Mouse (Mus musculus) embryo, embryonic 11.5 days (tissue): ENCODE measurements at regions not wholly inside any gene's neighbourhood (a gene's known extent, or its start where the extent isn't known, plus 50 kb on each side); places are given as distances from the start of the nearest gene placed in this dataset.
A peak's percentile ranks its signal among the peaks of the same experiment; 100 is the strongest.

Experiments used
- DNase-seq: peaks from one replicate; pipeline ENCODE4 v3.0.0-alpha.2; 2012; ENCODE audit warnings: low read depth, low spot score

DNA sequence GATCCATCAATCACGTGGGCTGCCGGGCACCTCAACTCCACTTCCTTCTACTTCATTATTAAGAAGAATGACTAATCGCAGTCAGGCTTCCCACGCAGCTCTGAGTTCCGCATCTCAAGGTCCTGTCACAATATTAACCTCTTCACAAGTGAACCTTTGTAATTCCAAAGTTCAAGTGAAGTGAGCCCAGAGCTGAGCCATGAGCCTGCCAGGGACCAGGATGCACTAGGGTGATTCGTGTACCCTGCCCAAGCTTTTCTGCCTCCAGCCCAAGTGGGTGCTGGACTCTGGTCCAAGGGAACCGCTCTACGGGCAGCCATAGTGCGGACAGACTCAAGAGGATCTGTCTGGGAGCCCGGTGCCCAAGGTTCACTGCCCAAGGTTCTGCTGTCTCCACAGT, 463.4 kb downstream of the Ajap1 start:
- no peak for DNase-seq

DNA sequence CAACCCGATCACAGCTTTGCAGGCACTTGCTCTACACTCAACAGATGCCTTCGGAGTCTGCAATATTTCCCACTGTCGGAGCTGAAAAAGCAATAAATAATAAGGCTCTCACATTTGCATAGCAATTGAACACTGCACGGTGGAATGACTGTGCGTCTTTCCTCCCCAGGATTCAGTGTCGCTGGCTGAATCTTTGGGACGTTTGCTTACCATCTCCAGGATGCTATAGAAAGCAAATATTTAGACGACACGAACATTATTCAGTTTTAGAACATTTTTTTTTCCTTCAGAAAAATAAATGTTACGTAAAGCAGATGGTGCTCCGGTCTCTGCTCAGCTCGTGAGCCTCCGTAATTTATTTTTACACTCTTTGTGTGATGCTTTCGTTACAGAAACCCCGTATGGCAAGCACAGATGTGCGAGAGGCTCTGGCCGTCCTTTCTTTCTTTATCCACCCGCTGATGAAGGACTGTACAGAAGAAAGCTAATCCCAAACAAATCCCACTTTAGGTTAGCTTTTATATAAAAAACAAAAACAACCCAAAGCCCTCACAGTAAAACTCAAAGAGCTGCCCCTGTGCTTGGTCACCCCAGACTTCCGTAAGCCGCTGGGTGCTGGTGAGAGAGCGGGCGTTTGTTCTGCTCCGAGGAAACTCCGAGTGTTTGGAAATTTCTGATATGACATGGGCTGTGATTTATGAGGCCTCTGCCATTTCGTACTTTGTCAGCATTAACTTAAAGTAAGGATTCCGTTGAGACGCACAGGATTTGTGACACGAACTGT, 464.3 kb downstream of the Ajap1 start:
- DNase-seq = no peak

GRCm38 (mm10) chr4:153017816-153018137, 464.8 kb downstream of the Ajap1 start:
- no peak for DNase-seq

DNA sequence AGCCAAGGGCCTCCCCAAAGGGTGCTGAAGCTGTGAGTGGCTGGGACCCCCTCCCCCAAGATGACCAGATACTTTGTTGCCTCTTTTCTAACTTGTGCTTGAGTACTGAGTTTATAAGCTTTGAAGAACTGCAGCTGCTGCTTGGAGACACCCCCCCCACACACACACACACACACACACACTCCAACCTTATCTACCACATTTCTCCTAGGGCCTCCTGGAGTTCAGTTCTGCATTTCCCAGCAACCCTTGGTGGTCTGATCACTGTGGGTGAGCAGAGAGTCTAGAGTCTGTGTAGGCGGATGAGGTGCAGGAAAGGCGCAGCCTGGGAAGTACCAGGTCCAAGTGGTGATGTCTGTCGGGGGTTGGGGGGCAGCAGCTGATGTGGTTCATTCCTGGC, 479.3 kb downstream of the Ajap1 start:
- DNase-seq = no peak

GRCm38 (mm10) chr4:153002516-153002915, 480.1 kb downstream of the Ajap1 start:
- DNase-seq = no peak

DNA sequence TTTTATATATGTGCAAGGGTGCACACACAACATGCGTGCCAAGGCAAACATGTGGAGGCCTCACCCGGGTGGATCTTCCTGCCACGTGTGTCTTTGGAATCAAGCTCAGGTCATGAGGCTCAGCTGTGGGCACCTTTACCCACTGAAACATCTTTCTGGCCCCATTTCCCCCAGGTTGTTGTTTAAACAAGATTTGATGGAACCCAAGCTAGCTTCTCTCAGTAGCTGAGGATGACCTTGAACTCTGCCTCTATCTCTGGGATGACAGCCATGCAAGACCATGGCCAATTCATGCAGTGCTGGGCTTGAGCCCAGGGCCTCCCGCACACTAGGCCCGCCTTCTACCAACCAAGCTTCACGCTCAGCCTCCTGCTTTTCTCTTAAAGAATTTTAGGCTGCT, 480.9 kb downstream of the Ajap1 start:
- no peak for DNase-seq

GRCm38 (mm10) chr4:152999526-152999925, 483.1 kb downstream of the Ajap1 start:
- no peak for DNase-seq

DNA sequence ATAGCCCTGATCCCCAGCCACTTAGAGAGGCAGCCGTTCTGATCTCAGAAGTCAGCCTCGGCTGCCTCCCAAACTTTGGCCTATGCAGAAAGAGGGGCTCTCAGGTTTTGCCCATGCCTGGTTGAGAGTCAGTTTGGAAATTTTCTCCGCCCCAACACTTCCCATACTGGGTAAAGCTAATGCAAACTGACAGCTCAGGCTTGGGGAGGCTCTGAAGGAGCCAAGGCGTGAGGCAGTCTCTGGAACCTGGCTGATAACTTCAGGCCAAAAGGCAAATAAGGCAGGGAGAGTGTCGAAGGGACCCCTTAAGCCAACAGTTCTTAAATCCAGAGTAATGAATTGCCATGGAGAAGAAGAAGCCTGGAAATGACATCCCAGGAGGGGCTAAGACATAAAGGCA, 485.4 kb downstream of the Ajap1 start:
- no peak for DNase-seq

DNA sequence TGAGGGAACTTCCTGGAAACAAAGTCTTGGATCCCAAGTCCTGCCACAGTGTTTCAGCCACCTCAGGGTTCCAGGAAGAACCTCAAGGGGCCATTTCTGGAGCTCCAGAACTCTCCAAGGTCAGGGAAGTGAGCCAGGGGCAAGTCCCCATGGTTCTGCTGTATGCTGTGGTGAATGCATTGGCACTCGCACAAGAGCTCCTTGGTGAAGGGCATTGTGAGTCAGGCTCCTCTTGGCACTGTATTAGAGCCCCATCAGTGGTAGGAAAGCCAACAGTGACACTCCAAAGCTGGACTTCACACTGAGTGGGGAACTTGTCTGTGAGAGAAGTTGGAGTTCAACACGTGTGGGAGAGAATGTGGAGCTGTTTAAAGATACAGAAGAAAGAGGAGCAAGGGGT, 486.0 kb downstream of the Ajap1 start:
- no peak for DNase-seq

DNA sequence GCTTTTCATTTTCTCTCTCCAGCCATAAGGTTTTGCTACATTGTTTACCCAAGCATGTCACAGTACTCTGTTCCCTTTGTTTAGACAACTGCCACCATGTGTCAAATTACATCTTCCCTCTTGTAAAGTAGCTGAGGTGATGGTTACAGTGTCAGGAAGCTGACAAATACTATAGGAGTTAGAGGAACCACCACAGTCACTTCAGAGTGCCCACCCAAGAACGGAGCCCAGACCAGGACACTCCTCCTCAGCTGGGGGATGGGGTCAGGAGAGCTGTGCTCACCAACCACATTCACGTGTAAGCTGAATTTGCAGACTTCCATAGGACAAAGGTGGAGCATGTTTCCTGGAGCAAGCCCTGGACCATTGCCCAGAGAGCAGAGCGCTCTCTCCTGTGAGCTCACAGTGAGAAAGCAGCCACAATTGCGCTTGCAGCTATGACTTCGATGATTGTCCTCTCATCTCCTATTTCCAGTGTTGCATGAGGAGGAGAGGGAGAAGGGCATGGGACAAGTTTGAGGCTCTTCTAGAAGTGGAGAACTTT, 487.5 kb downstream of the Ajap1 start:
- DNase-seq = no peak

- no peak for DNase-seq
Measured at GRCm38 (mm10) chr4:152994206-152994605, 488.4 kb downstream of the Ajap1 start.

- DNase-seq = no peak
Measured at GRCm38 (mm10) chr4:152990266-152990665, 492.3 kb downstream of the Ajap1 start.

DNA sequence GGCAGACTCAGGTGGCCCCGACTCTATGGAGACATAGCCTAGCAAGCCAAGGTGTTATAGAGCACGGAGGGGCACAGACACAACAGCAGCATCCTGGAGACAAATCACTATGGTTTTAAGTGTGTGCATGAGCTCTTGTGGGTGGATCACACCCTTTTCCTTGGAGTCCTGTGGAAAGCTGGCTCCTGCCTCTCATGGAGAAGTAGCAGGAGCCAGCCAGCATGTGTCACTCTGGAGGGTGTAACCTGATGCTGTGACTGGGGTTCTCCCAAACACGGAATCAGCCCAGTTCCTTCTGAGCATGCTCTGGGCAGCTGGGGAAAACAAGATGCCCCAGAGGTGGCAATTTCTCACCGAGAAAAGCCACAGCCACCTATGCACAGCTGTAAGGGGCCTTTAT, 494.9 kb downstream of the Ajap1 start:
- no peak for DNase-seq

- no peak for DNase-seq
Measured at GRCm38 (mm10) chr4:152975012-152975675, 497.5 kb upstream of the Kcnab2 start.

DNA sequence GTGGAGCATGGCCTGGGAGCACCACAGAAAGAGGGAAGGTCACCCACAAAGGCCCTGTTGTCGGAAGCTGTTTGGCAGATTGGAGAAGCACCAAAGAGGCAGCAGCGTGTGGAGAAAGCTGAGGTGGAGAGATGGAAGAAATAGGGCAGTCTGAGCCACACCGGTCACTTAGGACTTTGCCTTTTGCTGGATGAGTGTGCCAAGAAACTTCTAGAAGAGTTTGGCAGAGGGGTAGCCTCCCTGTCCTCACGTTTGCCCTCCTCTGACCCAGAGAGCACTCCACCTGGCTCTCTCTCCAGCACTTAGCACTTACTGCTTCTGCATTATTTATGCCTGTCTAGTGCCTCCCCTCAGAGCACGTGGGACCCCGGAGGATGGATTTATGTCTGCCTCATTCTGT, 485.3 kb upstream of the Kcnab2 start:
- no peak for DNase-seq

DNA sequence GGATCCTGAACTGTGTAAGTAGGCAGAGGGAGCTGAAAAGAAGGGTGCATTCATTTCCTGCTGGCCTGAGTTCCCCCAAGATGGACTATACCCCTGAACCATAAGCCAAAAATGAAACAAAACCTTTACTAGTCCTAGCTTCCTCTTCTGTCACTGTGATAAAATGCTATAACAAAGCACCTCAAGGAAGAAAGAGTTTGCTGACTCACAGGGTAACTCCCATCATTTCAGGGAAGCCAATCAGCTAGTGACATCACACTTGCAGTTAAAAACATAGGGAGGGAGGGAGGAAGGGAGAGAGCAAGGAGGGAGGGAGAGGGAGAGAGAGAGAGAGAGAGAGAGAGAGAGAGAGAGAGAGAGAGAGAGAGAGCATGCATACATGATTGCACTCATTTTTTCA, 484.5 kb upstream of the Kcnab2 start:
- DNase-seq = no peak

DNA sequence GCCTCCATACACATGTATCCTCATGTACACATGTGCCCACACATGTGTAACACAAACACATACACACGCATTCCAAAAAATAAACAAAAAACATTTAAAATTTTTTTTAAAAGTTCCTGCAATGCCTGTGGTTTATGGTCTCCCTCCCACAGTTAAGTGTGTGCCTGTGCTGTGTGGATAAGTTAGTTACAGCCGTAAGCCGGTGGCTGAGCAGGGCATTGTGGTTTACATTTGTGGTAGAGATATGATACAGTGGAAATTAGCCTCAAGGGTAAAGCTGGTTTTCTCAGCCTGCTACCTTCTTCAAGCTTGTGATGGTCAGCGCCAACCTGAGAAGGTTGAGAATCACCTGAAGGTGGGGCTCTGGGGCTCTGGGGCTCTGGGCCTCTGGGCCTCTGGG, 484.0 kb upstream of the Kcnab2 start:
- DNase-seq = no peak

DNA sequence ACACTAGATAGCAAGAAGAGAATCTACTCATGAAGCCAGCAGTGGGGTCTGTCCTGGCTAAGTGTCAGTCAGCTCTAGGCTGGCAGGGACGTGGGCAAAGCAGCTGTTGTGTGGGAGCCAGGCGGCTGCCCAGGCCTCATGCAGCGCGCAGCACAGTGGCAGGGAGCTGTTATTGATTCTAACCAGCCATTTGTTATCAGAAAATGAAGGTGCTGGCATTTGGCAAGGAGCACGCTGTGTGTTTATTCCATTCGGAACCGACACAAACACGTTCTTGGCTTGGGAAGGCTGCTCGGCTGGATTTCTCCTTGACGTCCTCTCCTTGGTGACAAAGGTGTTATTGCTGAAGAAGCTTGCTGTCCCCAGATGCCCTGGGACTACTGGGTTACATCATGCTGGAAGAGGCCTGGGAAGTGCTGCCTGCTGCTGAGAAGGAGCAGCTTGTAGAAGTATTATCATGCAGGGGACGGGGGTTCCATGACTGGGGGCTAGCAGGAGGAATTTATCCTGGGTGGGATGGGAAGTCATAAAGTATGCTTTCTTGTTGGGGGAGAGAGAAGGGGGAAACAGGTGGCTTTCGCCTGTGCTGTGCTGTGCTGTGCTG, 482.1 kb upstream of the Kcnab2 start:
- no peak for DNase-seq

DNA sequence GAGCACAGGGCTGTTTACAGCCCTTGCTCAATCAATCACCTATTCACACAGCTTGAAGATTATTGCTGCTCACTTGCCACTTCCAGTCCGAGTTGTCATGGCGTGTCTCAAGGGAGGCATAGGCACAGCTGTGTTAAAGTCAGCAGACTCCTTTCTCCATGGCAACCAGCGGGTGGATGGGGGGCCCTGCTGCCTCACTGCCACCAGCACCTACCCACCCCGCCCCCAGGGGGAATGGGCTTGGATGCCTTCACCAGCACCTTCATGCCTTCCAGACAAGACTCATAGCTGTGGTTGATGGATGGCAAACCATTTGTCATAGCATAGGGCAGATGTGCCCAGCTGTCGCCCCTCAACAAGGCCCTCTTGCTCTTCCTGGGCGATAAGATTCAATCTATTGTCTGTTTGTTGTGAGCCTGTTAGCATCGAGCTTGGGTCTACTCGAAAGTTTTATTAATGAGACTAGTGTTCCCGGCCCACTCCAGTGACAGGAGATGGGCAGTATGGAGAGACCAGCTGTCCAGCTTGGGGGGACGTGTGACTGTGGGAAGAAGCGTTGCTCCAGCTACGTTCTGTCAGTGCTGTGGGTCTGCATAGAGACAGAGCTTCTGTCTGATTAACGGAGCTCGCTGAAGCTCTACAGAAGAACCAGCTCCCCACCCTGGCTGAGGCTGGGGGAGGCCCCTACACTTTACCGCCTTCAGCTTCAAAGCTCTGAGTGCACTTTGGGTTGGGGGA, 475.7 kb upstream of the Kcnab2 start:
- DNase-seq = peak; percentile 37

- no peak for DNase-seq
Measured at GRCm38 (mm10) chr4:152948956-152949355, 471.3 kb upstream of the Kcnab2 start.

DNA sequence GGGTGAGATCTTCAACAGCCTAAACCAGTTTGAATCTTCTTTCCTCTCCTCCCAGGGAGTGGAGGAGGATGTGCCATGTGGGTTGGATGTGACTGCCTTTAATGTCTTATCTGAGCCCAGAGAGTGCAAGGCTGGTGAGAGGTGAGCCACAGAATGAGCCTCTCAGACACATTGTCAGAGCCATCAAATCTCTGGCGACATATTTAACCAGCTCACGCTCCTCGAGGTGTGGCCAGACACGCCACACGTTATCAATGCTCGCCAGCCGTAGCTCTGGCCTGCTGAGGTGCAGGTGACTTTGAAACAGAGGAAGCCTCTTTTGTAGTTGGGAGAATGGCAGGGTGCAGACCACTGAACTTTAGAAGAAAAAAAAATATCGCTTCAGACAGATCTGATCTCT, 463.5 kb upstream of the Kcnab2 start:
- no peak for DNase-seq

GRCm38 (mm10) chr4:152936614-152937013, 458.9 kb upstream of the Kcnab2 start:
- no peak for DNase-seq
